Mouse (Mus musculus) lung, adult 2 months (tissue): ENCODE data around the gene Kcnj10. TPM values are rescaled to one million over a fixed set of nuclear protein-coding genes. Genes with fewer than 3 reads are reported as not detected.

ENCODE experiments used
- DNase-seq: peaks from one replicate; pipeline ENCODE4 v3.0.0; 2022
- H3K4me1 ChIP-seq: fragments of 200-500 bp; 2 replicates; pipeline ENCODE4 v1.6.1; 2011; ENCODE audit warnings: low read length; ENCODE audit not compliant: control insufficient read depth, insufficient read depth
- H3K4me3 ChIP-seq: fragments of 200-500 bp; replicated peaks from 2 replicates; pipeline ENCODE3; 2011; ENCODE audit warnings: low read depth, mild to moderate bottlenecking, control low read depth, low read length; ENCODE audit errors: extremely low read depth
- CTCF ChIP-seq: fragments of 200-500 bp; IDR thresholded peaks from 2 replicates; pipeline ENCODE4 v1.5.1; 2011; ENCODE audit warnings: mild to moderate bottlenecking, low read length, control low read depth; ENCODE audit not compliant: insufficient read depth
- POLR2A ChIP-seq: fragments of 200-500 bp; IDR thresholded peaks from 2 replicates; pipeline ENCODE4 v1.6.1; 2011; ENCODE audit warnings: low read depth, mild to moderate bottlenecking, control low read depth, low read length, borderline replicate concordance; ENCODE audit errors: extremely low read depth
- WGBS: fragments of 180-500 bp; shearing (Covaris S2); methylation state at CpG from one replicate; pipeline ENCODE4 v1.1.7; 2018; 5-methylcytosine and 5-hydroxymethylcytosine counted together
- polyA plus RNA-seq: library from polyadenylated mRNA; depleted of rRNA; stranded (reverse); fragments of >200 nt; gene quantifications from 2 replicates; pipeline ENCODE4 v1.2.3, GENCODE M21; 2012

The Kcnj10 gene
- polyA plus RNA-seq, 1 experiment: 0.28 TPM

GRCm38 (mm10) chr1:172358341-172358740 is 17.3 kb downstream of the Kcnj10 start:
- Histone ChIP-seq H3K4me3 (no peak overlapping the region), H3K4me1 (no peaks in the 10 kb centered on the region)
- 68% methylated on average over 10 of the region's 10 CpGs for WGBS
- TF ChIP-seq POLR2A (no peak), CTCF (no peak)
- DNase-seq: no peak

- Histone ChIP-seq H3K4me3 (no peak overlapping the region), H3K4me1 (no peaks in the 10 kb centered on the region)
- TF ChIP-seq POLR2A: no peak
- peak; percentile 53 for TF ChIP-seq CTCF
- 9% methylated on average over 6 of the region's 6 CpGs for WGBS
- no peak for DNase-seq
Measured at GRCm38 (mm10) chr1:172364684-172365083, 23.7 kb downstream of the Kcnj10 start.

- DNase-seq: peak; percentile 50
- WGBS: 25% methylated on average over 23 of the region's 23 CpGs
- TF ChIP-seq POLR2A: no peak
- 0 out of 2 replicates have a peak, but pooled peaks have one; percentile 12 for TF ChIP-seq CTCF
- no peaks in the 10 kb centered on the region for H3K4me1 ChIP-seq
- peak overlapping the region; percentile 4 for H3K4me3 ChIP-seq
Measured at GRCm38 (mm10) chr1:172368768-172369418, 27.9 kb downstream of the Kcnj10 start.

- TF ChIP-seq POLR2A: peak; percentile 94
- no peak for TF ChIP-seq CTCF
- WGBS: under 1% methylated on average over 39 of the region's 39 CpGs
- DNase-seq: peak; percentile 95
- peak within 1 kb of the TSS; percentile 86 for H3K4me3 ChIP-seq
- peaks cover 16% of the 10 kb centered on the region for H3K4me1 ChIP-seq
Measured at GRCm38 (mm10) chr1:172376198-172376667, 35.2 kb downstream of the Kcnj10 start, which contains the start of gene Pigm. TSS of gene Pigm (plus strand) at chr1:172376546.

GRCm38 (mm10) chr1:172376758-172377458 is 35.9 kb downstream of the Kcnj10 start:
- 1% methylated on average over 62 of the region's 62 CpGs for whole genome bisulfite sequencing

GRCm38 (mm10) chr1:172380066-172380465 is 39.1 kb downstream of the Kcnj10 start:
- 32% methylated on average over 10 of the region's 10 CpGs for WGBS
- H3K4me3 ChIP-seq: no peak overlapping the region
- no peak for DNase-seq
- H3K4me1 ChIP-seq: peaks cover 16% of the 10 kb centered on the region
- TF ChIP-seq POLR2A: no peak
- no peak for TF ChIP-seq CTCF

More at GRCm38 (mm10) chr1:172376758-172377458, 35.9 kb downstream of the Kcnj10 start:
- peak overlapping the region; percentile 86 for H3K4me3 ChIP-seq
- TF ChIP-seq POLR2A: no peak
- TF ChIP-seq CTCF: no peak
- H3K4me1 ChIP-seq: peaks cover 16% of the 10 kb centered on the region
- DNase-seq: no peak

GRCm38 (mm10) chr1:172382090-172382489 is 41.1 kb downstream of the Kcnj10 start:
- no peak for DNase-seq
- no peak overlapping the region for H3K4me3 ChIP-seq
- TF ChIP-seq POLR2A: no peak
- no peak for TF ChIP-seq CTCF
- peaks cover 14% of the 10 kb centered on the region for H3K4me1 ChIP-seq
- WGBS: 97% methylated on average over 1 of the region's 1 CpGs

- Histone ChIP-seq H3K4me1 (no peaks in the 10 kb centered on the region), H3K4me3 (no peak overlapping the region)
- TF ChIP-seq POLR2A (no peak), CTCF (no peak)
- no peak for DNase-seq
- 85% methylated on average over 5 of the region's 5 CpGs for WGBS
Measured at GRCm38 (mm10) chr1:172387246-172387645, 46.2 kb downstream of the Kcnj10 start.

- TF ChIP-seq CTCF (no peak), POLR2A (no peak)
- WGBS: 46% methylated on average over 1 of the region's 1 CpGs
- Histone ChIP-seq H3K4me1 (no peaks in the 10 kb centered on the region), H3K4me3 (no peak overlapping the region)
- no peak for DNase-seq
Measured at GRCm38 (mm10) chr1:172390769-172391168, 49.8 kb downstream of the Kcnj10 start.

GRCm38 (mm10) chr1:172391807-172392581 is 51.0 kb downstream of the Kcnj10 start:
- DNase-seq: no peak
- Histone ChIP-seq H3K4me1 (no peaks in the 10 kb centered on the region), H3K4me3 (no peak overlapping the region)
- WGBS: 31% methylated on average over 20 of the region's 20 CpGs
- TF ChIP-seq POLR2A: no peak
- no peak for TF ChIP-seq CTCF
